Mouse (Mus musculus) gastrocnemius, adult 18-20 months (tissue): Measurements from ENCODE around the gene Trappc6a. TPM values are rescaled to one million over a fixed set of nuclear protein-coding genes. Genes with fewer than 3 reads are reported as not detected.

Source experiments
- DNase-seq: peaks from one replicate; pipeline ENCODE4 v3.0.0; 2021; ENCODE audit warnings: low spot score
- total RNA-seq, 2 experiments: library from RNA; stranded (reverse); gene quantifications; 2 replicates each; pipeline ENCODE4 v1.2.3; 2021

Gene Trappc6a
- total RNA-seq, 2 experiments from 2014 or later = 9.0 to 9.4 TPM

- no peak for DNase-seq
Measured at GRCm38 (mm10) chr7:19523017-19523756, 15.0 kb downstream of the Trappc6a start.

- peak; percentile 39 for DNase-seq
Measured at GRCm38 (mm10) chr7:19523757-19524419, 15.7 kb downstream of the Trappc6a start.

GRCm38 (mm10) chr7:19524420-19525104 is 16.4 kb downstream of the Trappc6a start:
- DNase-seq = no peak

- DNase-seq = no peak
Measured at GRCm38 (mm10) chr7:19525105-19525481, 16.9 kb downstream of the Trappc6a start.

- no peak for DNase-seq
Measured at GRCm38 (mm10) chr7:19531077-19531476, 22.9 kb downstream of the Trappc6a start.

- no peak for DNase-seq
Measured at GRCm38 (mm10) chr7:19532240-19532639, 24.0 kb downstream of the Trappc6a start.

GRCm38 (mm10) chr7:19534676-19535075 is 26.5 kb downstream of the Trappc6a start:
- no peak for DNase-seq

- peak; percentile 44 for DNase-seq
Measured at GRCm38 (mm10) chr7:19540771-19541566, 32.8 kb downstream of the Trappc6a start.

GRCm38 (mm10) chr7:19541681-19542154 is 33.5 kb downstream of the Trappc6a start:
- DNase-seq = no peak

- no peak for DNase-seq
Measured at GRCm38 (mm10) chr7:19542155-19542691, 34.0 kb downstream of the Trappc6a start.

GRCm38 (mm10) chr7:19543584-19543983 is 35.4 kb downstream of the Trappc6a start:
- DNase-seq = no peak

GRCm38 (mm10) chr7:19546007-19546406 is 37.8 kb downstream of the Trappc6a start:
- no peak for DNase-seq

GRCm38 (mm10) chr7:19547344-19547969 is 39.3 kb downstream of the Trappc6a start:
- no peak for DNase-seq

GRCm38 (mm10) chr7:19549394-19549793 is 41.2 kb downstream of the Trappc6a start:
- DNase-seq = no peak

- DNase-seq = no peak
Measured at GRCm38 (mm10) chr7:19551634-19552033, 43.4 kb downstream of the Trappc6a start.

- DNase-seq = no peak
Measured at GRCm38 (mm10) chr7:19552443-19552842, 44.2 kb downstream of the Trappc6a start.

- no peak for DNase-seq
Measured at GRCm38 (mm10) chr7:19554168-19554567, 46.0 kb downstream of the Trappc6a start.

- DNase-seq = peak; percentile 53
Measured at GRCm38 (mm10) chr7:19557086-19557485, 48.9 kb downstream of the Trappc6a start.

GRCm38 (mm10) chr7:19557982-19558900 is 50.0 kb downstream of the Trappc6a start:
- DNase-seq = peak; percentile 51

- no peak for DNase-seq
Measured at GRCm38 (mm10) chr7:19558965-19559364, 50.8 kb downstream of the Trappc6a start.
